Mouse (Mus musculus): ENCODE measurements around the gene Gm10778. TPM values are rescaled to one million over a fixed set of nuclear protein-coding genes. Genes with fewer than 3 reads are reported as not detected.

The Gm10778 gene
- total RNA-seq, 2 experiments from 2014 or later: 1.8 TPM

Other genes starting within 250 kb of the Gm10778 start
- gene Nfic, start 193.4 kb upstream of the Gm10778 start, total RNA-seq (2021): 100 to 1,000 TPM; 207 to 215 TPM
- under 1 TPM in 1 of 2 experiments, not detected in 1; 0.17 TPM for gene Celf5, start 166.3 kb upstream of the Gm10778 start, total RNA-seq (2021)
- gene Ncln, start 152.7 kb upstream of the Gm10778 start, total RNA-seq (2021): 10 to 100 TPM; 38.3 to 44.8 TPM
- gene S1pr4, start 148.9 kb upstream of the Gm10778 start, total RNA-seq (2021): 1 to 10 TPM in 1 of 2 experiments, under 1 TPM in 1; 0.97 to 1.2 TPM
- under 1 TPM; 0.26 to 0.53 TPM for gene Gna15, start 124.8 kb upstream of the Gm10778 start, total RNA-seq (2021)
- 10 to 100 TPM; 25.7 to 30.3 TPM for gene Gna11, start 103.9 kb upstream of the Gm10778 start, total RNA-seq (2021)
- gene Aes, start 89.6 kb upstream of the Gm10778 start, total RNA-seq (2021): 100 to 1,000 TPM; 847 to 871 TPM
- 1 to 10 TPM; 5.6 to 7.3 TPM for gene Tle2, start 74.5 kb upstream of the Gm10778 start, total RNA-seq (2021)
- 1 to 10 TPM; 5.6 to 6.7 TPM for gene Tle6, start 48.0 kb upstream of the Gm10778 start, total RNA-seq (2021)
- gene BC025920, start 42.8 kb upstream of the Gm10778 start, total RNA-seq (2021): 1 to 10 TPM; 2.5 to 3.9 TPM
- 1 to 10 TPM; 4.7 to 5.6 TPM for gene Sirt6, start 21.3 kb upstream of the Gm10778 start, total RNA-seq (2021)
- 10 to 100 TPM in 1 of 2 experiments, 1 to 10 TPM in 1; 6.8 to 10.5 TPM for gene Ankrd24, start 20.5 kb upstream of the Gm10778 start, total RNA-seq (2021)
- 1 to 10 TPM; 3.9 to 5.7 TPM for gene Zfp433, start 55.8 kb downstream of the Gm10778 start, total RNA-seq (2021)
- 1 to 10 TPM in 1 of 2 experiments, under 1 TPM in 1; 0.61 to 1.7 TPM for gene Gm3055, start 122.1 kb downstream of the Gm10778 start, total RNA-seq (2021)
- gene Gm4767, start 163.1 kb downstream of the Gm10778 start, total RNA-seq (2021): 1 to 10 TPM in 1 of 2 experiments, under 1 TPM in 1; 0.89 to 1.0 TPM
- 1 to 10 TPM; 2.0 to 2.9 TPM for gene Gm32687, start 214.9 kb downstream of the Gm10778 start, total RNA-seq (2021)

Measured in gastrocnemius, adult 2 months (tissue).